Mouse (Mus musculus) heart, embryonic 16.5 days (tissue): ENCODE measurements at regions not wholly inside any gene's neighbourhood (a gene's known extent, or its start where the extent isn't known, plus 50 kb on each side); places are given as distances from the start of the nearest gene placed in this dataset.

Experiments used
- ATAC-seq: fragments of 200-750 bp; cut with Nextera tagmentation; replicated peaks from 2 replicates; pipeline ENCODE4 v1.8.0; 2017; ENCODE audit warnings: moderate number of reproducible peaks; ENCODE audit not compliant: insufficient read depth, low FRiP score; ENCODE audit errors: extremely low read depth
- H3K27ac ChIP-seq: fragments of 300-500 bp; sonication (generic); 2 replicates; pipeline ENCODE4 v1.5.1; 2014; ENCODE audit warnings: mild to moderate bottlenecking, low read length, control low read depth, moderate library complexity
- H3K27me3 ChIP-seq: fragments of 300-500 bp; sonication (generic); 2 replicates; pipeline ENCODE4 v1.6.1; 2014; ENCODE audit warnings: low read length, mixed read lengths; ENCODE audit not compliant: control insufficient read depth, insufficient read depth
- H3K36me3 ChIP-seq: fragments of 300-500 bp; sonication (generic); 2 replicates; pipeline ENCODE4 v1.6.1; 2014; ENCODE audit not compliant: control insufficient read depth, insufficient read depth
- H3K4me1 ChIP-seq: fragments of 300-500 bp; sonication (generic); 2 replicates; pipeline ENCODE4 v1.6.1; 2014; ENCODE audit warnings: low read length, mixed read lengths; ENCODE audit not compliant: control insufficient read depth, insufficient read depth
- H3K4me2 ChIP-seq: fragments of 300-500 bp; sonication (generic); 2 replicates; pipeline ENCODE4 v1.6.1; 2014; ENCODE audit warnings: low read depth, mild to moderate bottlenecking, control low read depth, low read length
- H3K4me3 ChIP-seq: fragments of 300-500 bp; sonication (generic); 2 replicates; pipeline ENCODE4 v1.5.1; 2014; ENCODE audit warnings: mild to moderate bottlenecking, control low read depth, low read length
- H3K9ac ChIP-seq: fragments of 300-500 bp; sonication (generic); 2 replicates; pipeline ENCODE4 v1.6.1; 2014; ENCODE audit warnings: low read length, control low read depth
- H3K9me3 ChIP-seq: fragments of 300-500 bp; sonication (generic); replicated peaks from 2 replicates; pipeline ENCODE4 v1.6.1; 2016; ENCODE audit warnings: low read length; ENCODE audit not compliant: control insufficient read depth
- WGBS: fragments of 180-500 bp; shearing (Covaris S2); extraction: QIAGEN DNeasy Blood & Tissue Kit; methylation state at CpG from one replicate; pipeline ENCODE4 v1.1.7; 2014; 5-methylcytosine and 5-hydroxymethylcytosine counted together

GRCm38 (mm10) chr8:107642241-107642640 lies 54.0 kb upstream of the Psmd7 start:
- H3K4me1 ChIP-seq = no peaks in the 10 kb centered on the region
- H3K27me3 ChIP-seq = no peaks in the 10 kb centered on the region
- no peaks in the 10 kb centered on the region for H3K36me3 ChIP-seq
- H3K4me3 ChIP-seq = no peak overlapping the region
- no peak overlapping the region for H3K9ac ChIP-seq
- 77% methylated on average over 8 of the region's 8 CpGs for WGBS
- no peak overlapping the region for H3K27ac ChIP-seq
- H3K9me3 ChIP-seq = no peaks in the 10 kb centered on the region
- no peak for ATAC-seq
- no peak overlapping the region for H3K4me2 ChIP-seq

DNA sequence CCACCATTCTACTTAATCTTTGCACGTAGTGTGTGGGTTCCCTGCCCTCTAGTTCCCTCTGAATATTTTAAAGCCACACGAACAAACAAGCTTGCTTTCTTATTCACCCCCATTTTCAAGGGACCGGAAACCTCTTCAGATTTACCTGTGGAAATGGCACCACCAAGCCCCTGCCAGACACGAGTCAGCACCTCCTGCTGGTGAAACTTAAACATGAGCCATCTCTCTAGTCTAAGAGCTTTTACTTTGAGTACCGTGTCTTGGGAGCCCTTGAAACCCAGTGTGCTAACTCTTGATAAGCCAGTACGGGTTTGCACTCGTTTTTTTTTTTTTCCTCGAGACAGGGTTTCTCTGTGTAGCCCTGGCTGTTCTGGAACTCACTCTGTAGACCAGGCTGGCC lies 59.7 kb upstream of the Psmd7 start:
- H3K27ac ChIP-seq = no peak overlapping the region
- no peak overlapping the region for H3K4me2 ChIP-seq
- no peaks in the 10 kb centered on the region for H3K4me1 ChIP-seq
- H3K4me3 ChIP-seq = no peak overlapping the region
- no peak overlapping the region for H3K9ac ChIP-seq
- H3K27me3 ChIP-seq = no peaks in the 10 kb centered on the region
- no peak for ATAC-seq
- 71% methylated on average over 8 of the region's 8 CpGs for WGBS
- no peaks in the 10 kb centered on the region for H3K36me3 ChIP-seq
- no peaks in the 10 kb centered on the region for H3K9me3 ChIP-seq

DNA sequence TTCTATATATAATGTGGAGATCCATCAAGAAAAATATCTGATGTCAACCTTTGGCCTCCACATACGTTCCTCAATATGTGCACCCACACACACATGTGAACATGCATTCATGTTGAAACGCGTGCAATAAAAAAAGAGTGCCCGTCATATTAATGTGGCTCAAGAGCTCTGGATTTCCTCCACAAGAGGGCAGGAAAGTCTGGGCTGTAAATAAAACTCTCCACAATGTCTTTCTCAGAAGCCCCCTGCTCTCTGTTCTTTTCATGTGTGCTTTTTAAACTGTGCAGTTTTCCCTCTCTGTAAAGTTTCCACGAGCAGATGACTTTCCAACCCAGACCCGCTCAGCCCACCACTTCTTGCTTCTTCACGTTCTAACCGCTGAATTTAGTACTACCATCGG lies 62.0 kb upstream of the Psmd7 start:
- Histone ChIP-seq H3K9me3 (no peaks in the 10 kb centered on the region), H3K36me3 (no peaks in the 10 kb centered on the region), H3K4me3 (no peak overlapping the region), H3K4me2 (no peak overlapping the region), H3K27me3 (no peaks in the 10 kb centered on the region), H3K27ac (no peak overlapping the region), H3K4me1 (no peaks in the 10 kb centered on the region), H3K9ac (no peak overlapping the region)
- WGBS = 87% methylated on average over 9 of the region's 9 CpGs
- ATAC-seq = no peak

GRCm38 (mm10) chr8:107651424-107651823 lies 63.2 kb upstream of the Psmd7 start:
- no peak overlapping the region for H3K4me2 ChIP-seq
- H3K36me3 ChIP-seq = no peaks in the 10 kb centered on the region
- ATAC-seq = no peak
- H3K27ac ChIP-seq = no peak overlapping the region
- no peak overlapping the region for H3K4me3 ChIP-seq
- 87% methylated on average over 11 of the region's 11 CpGs for WGBS
- H3K27me3 ChIP-seq = no peaks in the 10 kb centered on the region
- H3K9ac ChIP-seq = no peak overlapping the region
- H3K9me3 ChIP-seq = no peaks in the 10 kb centered on the region
- H3K4me1 ChIP-seq = no peaks in the 10 kb centered on the region

DNA sequence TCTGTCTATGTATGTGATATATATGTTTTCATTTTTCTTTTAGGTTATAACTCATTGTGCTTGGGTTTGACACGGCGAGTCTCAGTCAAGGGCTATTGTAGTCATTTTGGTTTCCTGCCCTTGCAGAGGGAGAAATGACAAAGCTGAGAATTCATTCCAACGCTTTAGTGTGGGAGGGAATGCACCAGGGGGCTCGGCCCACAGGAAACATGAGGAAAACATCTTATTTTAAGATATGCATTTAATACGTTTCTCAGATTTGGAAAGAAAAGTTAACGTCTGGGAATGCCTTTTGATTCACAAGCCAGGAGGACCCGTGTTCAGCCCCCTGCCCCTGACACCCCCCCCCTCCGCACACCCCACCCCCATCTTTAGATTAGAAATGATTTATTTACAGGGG lies 64.0 kb upstream of the Psmd7 start:
- H3K4me2 ChIP-seq = no peak overlapping the region
- H3K4me1 ChIP-seq = no peaks in the 10 kb centered on the region
- H3K27me3 ChIP-seq = no peaks in the 10 kb centered on the region
- no peaks in the 10 kb centered on the region for H3K36me3 ChIP-seq
- no peak overlapping the region for H3K4me3 ChIP-seq
- no peak overlapping the region for H3K9ac ChIP-seq
- WGBS = 58% methylated on average over 8 of the region's 8 CpGs
- H3K27ac ChIP-seq = no peak overlapping the region
- 0 out of 2 replicates have a peak, but pooled peaks cover 2% of the 10 kb centered on the region for H3K9me3 ChIP-seq
- no peak for ATAC-seq

- 89% methylated on average over 10 of the region's 10 CpGs for WGBS
Observed at GRCm38 (mm10) chr8:107653711-107654110, 65.4 kb upstream of the Psmd7 start.

GRCm38 (mm10) chr8:107656622-107657021 lies 68.4 kb upstream of the Psmd7 start:
- Histone ChIP-seq H3K4me3 (no peak overlapping the region), H3K9ac (no peak overlapping the region), H3K27me3 (no peaks in the 10 kb centered on the region), H3K9me3 (0 out of 2 replicates have a peak, but pooled peaks cover 2% of the 10 kb centered on the region), H3K36me3 (no peaks in the 10 kb centered on the region), H3K27ac (no peak overlapping the region), H3K4me1 (no peaks in the 10 kb centered on the region), H3K4me2 (no peak overlapping the region)
- WGBS = 69% methylated on average over 5 of the region's 5 CpGs
- ATAC-seq = no peak

More at GRCm38 (mm10) chr8:107653711-107654110, 65.4 kb upstream of the Psmd7 start:
- Histone ChIP-seq H3K4me2 (no peak overlapping the region), H3K9me3 (0 out of 2 replicates have a peak, but pooled peaks cover 2% of the 10 kb centered on the region), H3K9ac (no peak overlapping the region), H3K27ac (no peak overlapping the region), H3K4me1 (no peaks in the 10 kb centered on the region), H3K27me3 (no peaks in the 10 kb centered on the region), H3K36me3 (no peaks in the 10 kb centered on the region), H3K4me3 (no peak overlapping the region)
- ATAC-seq = no peak

DNA sequence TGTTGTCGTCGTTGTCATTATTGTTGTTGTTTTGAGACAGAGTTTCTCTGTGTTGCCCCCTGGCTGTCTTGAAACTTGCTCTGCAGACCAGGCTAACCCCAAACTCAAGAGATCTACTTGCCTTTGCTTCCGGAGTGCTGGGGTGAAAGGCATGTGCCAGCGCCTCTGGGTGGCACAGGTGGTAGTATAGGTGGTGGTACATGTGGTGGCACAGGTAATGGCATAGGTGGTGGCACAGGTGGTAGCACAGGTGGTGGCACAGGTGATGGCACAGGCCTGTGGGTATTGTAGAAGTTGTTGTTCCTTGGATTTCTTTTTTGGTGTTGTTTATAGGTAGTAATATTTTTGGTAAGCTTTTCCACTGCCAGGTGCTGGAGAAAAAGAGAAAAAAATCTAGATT lies 69.5 kb upstream of the Psmd7 start:
- no peak overlapping the region for H3K4me2 ChIP-seq
- no peak overlapping the region for H3K4me3 ChIP-seq
- 91% methylated on average over 4 of the region's 4 CpGs for WGBS
- no peak overlapping the region for H3K9ac ChIP-seq
- no peak for ATAC-seq
- no peaks in the 10 kb centered on the region for H3K27me3 ChIP-seq
- H3K4me1 ChIP-seq = no peaks in the 10 kb centered on the region
- H3K27ac ChIP-seq = no peak overlapping the region
- H3K36me3 ChIP-seq = no peaks in the 10 kb centered on the region
- 0 out of 2 replicates have a peak, but pooled peaks cover 2% of the 10 kb centered on the region for H3K9me3 ChIP-seq

DNA sequence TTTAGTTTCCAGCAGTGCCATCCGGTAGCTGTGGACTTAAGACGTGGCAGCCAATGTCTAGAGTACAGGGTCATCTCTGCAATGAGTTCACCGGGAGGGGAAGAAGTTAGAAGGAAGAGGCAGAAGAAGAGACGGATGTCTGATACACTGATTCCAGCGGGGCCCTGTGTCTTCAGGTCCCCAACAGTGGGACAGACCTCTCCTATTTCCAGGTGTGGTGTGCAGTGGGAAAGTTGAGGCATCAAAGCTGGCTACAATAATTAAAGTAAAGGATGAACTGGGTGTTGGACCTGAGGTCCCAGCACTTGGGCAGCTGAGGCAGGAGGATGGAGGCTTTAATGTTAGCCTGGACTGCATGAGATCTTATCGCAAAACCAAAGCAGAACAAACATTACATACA lies 70.1 kb upstream of the Psmd7 start:
- no peaks in the 10 kb centered on the region for H3K27me3 ChIP-seq
- WGBS = 84% methylated on average over 6 of the region's 6 CpGs
- ATAC-seq = no peak
- H3K36me3 ChIP-seq = no peaks in the 10 kb centered on the region
- H3K9me3 ChIP-seq = 0 out of 2 replicates have a peak, but pooled peaks cover 2% of the 10 kb centered on the region
- no peak overlapping the region for H3K4me3 ChIP-seq
- H3K4me2 ChIP-seq = no peak overlapping the region
- H3K9ac ChIP-seq = no peak overlapping the region
- no peaks in the 10 kb centered on the region for H3K4me1 ChIP-seq
- H3K27ac ChIP-seq = no peak overlapping the region

DNA sequence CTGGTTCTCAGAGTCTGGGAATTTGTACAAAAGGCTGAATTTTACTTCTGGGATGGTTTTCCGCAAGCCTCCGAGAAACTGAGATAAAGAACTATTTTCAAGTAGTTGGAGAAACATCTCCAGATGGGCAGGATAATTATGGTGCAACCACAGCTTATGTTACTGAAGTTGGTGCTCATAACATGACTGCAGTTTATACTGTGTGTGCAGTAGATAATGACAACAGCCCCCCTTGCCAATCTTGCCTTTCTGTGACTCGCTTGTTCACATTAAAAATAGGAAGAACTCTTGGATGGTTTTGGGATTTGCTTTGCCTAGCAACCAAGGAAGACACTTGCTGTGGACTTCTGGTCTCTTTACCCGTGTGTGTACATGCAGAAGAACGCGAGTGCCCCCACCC lies 72.4 kb upstream of the Psmd7 start:
- H3K9ac ChIP-seq = no peak overlapping the region
- H3K9me3 ChIP-seq = 0 out of 2 replicates have a peak, but pooled peaks cover 2% of the 10 kb centered on the region
- H3K27me3 ChIP-seq = no peaks in the 10 kb centered on the region
- ATAC-seq = no peak
- no peaks in the 10 kb centered on the region for H3K4me1 ChIP-seq
- H3K27ac ChIP-seq = no peak overlapping the region
- H3K4me3 ChIP-seq = no peak overlapping the region
- no peak overlapping the region for H3K4me2 ChIP-seq
- H3K36me3 ChIP-seq = no peaks in the 10 kb centered on the region
- WGBS = 85% methylated on average over 6 of the region's 6 CpGs
